Mouse (Mus musculus) ES-E14 (cell line): ENCODE measurements at regions not wholly inside any gene's neighbourhood (a gene's known extent, or its start where the extent isn't known, plus 50 kb on each side); places are given as distances from the start of the nearest gene placed in this dataset.

Experiments used
- DNase-seq: peaks from one replicate; pipeline ENCODE4 v3.0.0-alpha.2; 2013; ENCODE audit warnings: low read depth, low spot score
- H3K27ac ChIP-seq: 2 replicates; pipeline ENCODE4 v1.5.1; 2012; ENCODE audit warnings: low read depth, mild to moderate bottlenecking, low read length, moderate library complexity, mixed read lengths; ENCODE audit not compliant: poor library complexity, insufficient read depth, severe bottlenecking
- H3K36me3 ChIP-seq: 2 replicates; pipeline ENCODE4 v1.6.1; 2012; ENCODE audit warnings: mild to moderate bottlenecking, low read length, moderate library complexity, mixed read lengths; ENCODE audit not compliant: control insufficient read depth, poor library complexity, insufficient read depth, severe bottlenecking
- H3K4me1 ChIP-seq, 2 experiments: fragments of 150-350 bp in 1 of 2; sonication (generic) in 1 of 2; 2 replicates each; pipeline ENCODE4 v1.6.1; 2012; ENCODE audit warnings: low read length in 2 of 2, mild to moderate bottlenecking in 1 of 2, mixed read lengths in 1 of 2; ENCODE audit not compliant: control insufficient read depth in 2 of 2, insufficient read depth in 2 of 2, poor library complexity in 1 of 2
- H3K4me3 ChIP-seq, 2 experiments: fragments of 150-350 bp in 1 of 2; sonication (generic) in 1 of 2; 2 replicates each; pipeline ENCODE4 v1.5.1; 2012; ENCODE audit warnings: low read length in 2 of 2, low read depth in 1 of 2, mild to moderate bottlenecking in 1 of 2, mixed read lengths in 1 of 2; ENCODE audit not compliant: insufficient read depth in 1 of 2, poor library complexity in 1 of 2, severe bottlenecking in 1 of 2
- H3K9ac ChIP-seq: 2 replicates; pipeline ENCODE4 v1.6.1; 2012; ENCODE audit warnings: low read depth, mild to moderate bottlenecking, low read length, mixed read lengths; ENCODE audit not compliant: poor library complexity, insufficient read depth, severe bottlenecking
- H3K9me3 ChIP-seq: fragments of 150-350 bp; sonication (generic); 2 replicates; pipeline ENCODE4 v1.6.1; 2012; ENCODE audit warnings: low read depth, mild to moderate bottlenecking, low read length; ENCODE audit not compliant: control insufficient read depth, insufficient read depth
- CHD2 ChIP-seq: IDR thresholded peaks from 2 replicates; pipeline ENCODE4 v1.6.1; 2014; ENCODE audit warnings: mild to moderate bottlenecking, low read depth, low read length, inconsistent platforms
- HCFC1 ChIP-seq: IDR thresholded peaks from 2 replicates; pipeline ENCODE4 v1.6.1; 2012; ENCODE audit warnings: low read length, inconsistent platforms, borderline replicate concordance; ENCODE audit not compliant: insufficient read depth
- MAFK ChIP-seq: IDR thresholded peaks from 2 replicates; pipeline ENCODE4 v1.6.1; 2014; ENCODE audit warnings: mild to moderate bottlenecking, low read depth, low read length, inconsistent platforms; ENCODE audit not compliant: insufficient read depth
- ZC3H11A ChIP-seq: IDR thresholded peaks from 2 replicates; pipeline ENCODE4 v1.6.1; 2012; ENCODE audit warnings: low read depth, mild to moderate bottlenecking, inconsistent platforms, low read length, borderline replicate concordance
- ZNF384 ChIP-seq: IDR thresholded peaks from 2 replicates; pipeline ENCODE4 v1.6.1; 2012; ENCODE audit warnings: low read depth, low read length, inconsistent platforms
- in situ Hi-C, 2 experiments: fragments of 600-800 bp; cut with MboI; formaldehyde crosslinking; loops; one replicate each; pipeline ENCODE4 v1.15.1; 2025; ENCODE audit warnings: low sequenced_read_pairs in 2 of 2, inconsistent platforms in 1 of 2; ENCODE audit not compliant: unreplicated experiment in 2 of 2

GRCm38 (mm10) chr15:61399971-61400370, 477.2 kb upstream of the A1bg start:
- H3K36me3 ChIP-seq = no peaks in the 10 kb centered on the region
- TF ChIP-seq MAFK (no peak), ZNF384 (no peak), CHD2 (no peak), HCFC1 (no peak), ZC3H11A (no peak)
- in situ Hi-C loops = no loop called here
- no peak overlapping the region for H3K9ac ChIP-seq
- no peaks in the 10 kb centered on the region for H3K4me1 ChIP-seq
- no peaks in the 10 kb centered on the region for H3K9me3 ChIP-seq
- no peak overlapping the region for H3K4me3 ChIP-seq
- DNase-seq = no peak
- no peak overlapping the region for H3K27ac ChIP-seq

DNA sequence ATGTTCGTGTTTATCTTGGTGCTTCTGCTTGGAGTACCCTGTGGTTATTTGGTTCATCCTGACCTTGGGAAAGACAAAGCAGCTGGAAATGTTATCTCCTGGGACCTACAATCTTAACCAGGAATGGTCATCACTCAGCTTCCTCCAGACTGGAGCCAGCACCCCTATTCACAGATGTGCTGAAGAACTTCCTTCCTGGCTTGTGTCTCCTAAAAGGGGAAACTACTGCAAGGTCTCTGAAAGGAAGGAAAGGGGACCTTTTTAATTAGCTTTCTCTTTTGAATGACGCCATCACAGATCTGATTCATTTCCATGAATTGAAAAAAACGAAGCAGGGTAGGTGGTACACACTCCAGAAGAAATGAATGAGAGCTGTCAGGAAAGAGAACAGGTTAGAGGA, 476.0 kb upstream of the A1bg start:
- H3K9ac ChIP-seq = no peak overlapping the region
- no peaks in the 10 kb centered on the region for H3K4me1 ChIP-seq
- no peaks in the 10 kb centered on the region for H3K36me3 ChIP-seq
- TF ChIP-seq MAFK (no peak), CHD2 (no peak), HCFC1 (no peak), ZC3H11A (no peak)
- no peak overlapping the region for H3K27ac ChIP-seq
- no peaks in the 10 kb centered on the region for H3K9me3 ChIP-seq
- no peak for DNase-seq
- H3K4me3 ChIP-seq = no peak overlapping the region
- in situ Hi-C loops = no loop called here

GRCm38 (mm10) chr15:61397061-61397460, 474.2 kb upstream of the A1bg start:
- no peak overlapping the region for H3K27ac ChIP-seq
- TF ChIP-seq CHD2 (no peak), ZNF384 (no peak), MAFK (no peak), ZC3H11A (no peak), HCFC1 (no peak)
- H3K36me3 ChIP-seq = no peaks in the 10 kb centered on the region
- no peak overlapping the region for H3K4me3 ChIP-seq
- H3K9ac ChIP-seq = no peak overlapping the region
- in situ Hi-C loops = no loop called here
- no peaks in the 10 kb centered on the region for H3K4me1 ChIP-seq
- no peaks in the 10 kb centered on the region for H3K9me3 ChIP-seq
- DNase-seq = no peak

GRCm38 (mm10) chr15:61395296-61395826, 472.5 kb upstream of the A1bg start:
- Histone ChIP-seq H3K36me3 (no peaks in the 10 kb centered on the region), H3K4me1 (no peaks in the 10 kb centered on the region), H3K27ac (no peak overlapping the region), H3K9ac (no peak overlapping the region), H3K4me3 (no peak overlapping the region), H3K9me3 (no peaks in the 10 kb centered on the region)
- TF ChIP-seq CHD2 (no peak), ZC3H11A (no peak), HCFC1 (no peak), ZNF384 (no peak), MAFK (no peak)
- in situ Hi-C loops = no loop called here
- no peak for DNase-seq

GRCm38 (mm10) chr15:61380666-61381065, 457.9 kb upstream of the A1bg start:
- no peak for DNase-seq
- H3K4me3 ChIP-seq = no peak overlapping the region
- TF ChIP-seq HCFC1 (no peak), ZNF384 (no peak), ZC3H11A (no peak), CHD2 (no peak), MAFK (no peak)
- H3K9ac ChIP-seq = no peak overlapping the region
- in situ Hi-C loops = no loop called here
- H3K4me1 ChIP-seq = no peaks in the 10 kb centered on the region
- no peaks in the 10 kb centered on the region for H3K36me3 ChIP-seq
- H3K9me3 ChIP-seq = no peaks in the 10 kb centered on the region
- H3K27ac ChIP-seq = no peak overlapping the region
